Mouse (Mus musculus) hindbrain, embryonic 13.5 days (tissue): ENCODE measurements around the gene Bcl11a. TPM values are rescaled to one million over a fixed set of nuclear protein-coding genes. Genes with fewer than 3 reads are reported as not detected.

Experiments
- ATAC-seq: fragments of 200-750 bp; cut with Nextera tagmentation; 2 replicates; pipeline ENCODE4 v1.8.0; 2017; ENCODE audit warnings: moderate TSS enrichment; ENCODE audit not compliant: low FRiP score
- H3K27ac ChIP-seq: fragments of 300-500 bp; sonication (generic); 2 replicates; pipeline ENCODE4 v1.5.1; 2015; ENCODE audit warnings: inconsistent platforms, mild to moderate bottlenecking, moderate library complexity
- H3K27me3 ChIP-seq: fragments of 300-500 bp; sonication (generic); 2 replicates; pipeline ENCODE4 v1.6.1; 2015; ENCODE audit warnings: mild to moderate bottlenecking, inconsistent platforms
- H3K36me3 ChIP-seq: fragments of 300-500 bp; sonication (generic); 2 replicates; pipeline ENCODE4 v1.6.1; 2015; ENCODE audit warnings: mild to moderate bottlenecking, inconsistent platforms
- H3K4me1 ChIP-seq: fragments of 300-500 bp; sonication (generic); replicated peaks from 2 replicates; pipeline ENCODE4 v1.6.1; 2015; ENCODE audit warnings: inconsistent platforms
- H3K4me2 ChIP-seq: fragments of 300-500 bp; sonication (generic); 2 replicates; pipeline ENCODE4 v1.6.1; 2015; ENCODE audit warnings: inconsistent platforms, mild to moderate bottlenecking, moderate library complexity
- H3K4me3 ChIP-seq: fragments of 300-500 bp; sonication (generic); 2 replicates; pipeline ENCODE4 v1.5.1; 2015; ENCODE audit warnings: mild to moderate bottlenecking, inconsistent platforms
- H3K9ac ChIP-seq: fragments of 300-500 bp; sonication (generic); 2 replicates; pipeline ENCODE4 v1.6.1; 2015; ENCODE audit warnings: mild to moderate bottlenecking, inconsistent platforms
- H3K9me3 ChIP-seq: fragments of 300-500 bp; sonication (generic); 2 replicates; pipeline ENCODE4 v1.6.1; 2016; ENCODE audit warnings: inconsistent platforms
- WGBS: fragments of 180-500 bp; shearing (Covaris S2); methylation state at CpG from one replicate; pipeline ENCODE4 v1.1.7; 2015; 5-methylcytosine and 5-hydroxymethylcytosine counted together
- polyA plus RNA-seq: library from polyadenylated mRNA; unstranded; fragments of >200 nt; fragmentation: Nextera tagmentation; extraction: Ambion mirVana; gene quantifications from 2 replicates; pipeline ENCODE4 v1.2.1, GENCODE M21; 2015

Bcl11a gene
- polyA plus RNA-seq, 1 experiment from 2014 or later = 129 TPM

DNA sequence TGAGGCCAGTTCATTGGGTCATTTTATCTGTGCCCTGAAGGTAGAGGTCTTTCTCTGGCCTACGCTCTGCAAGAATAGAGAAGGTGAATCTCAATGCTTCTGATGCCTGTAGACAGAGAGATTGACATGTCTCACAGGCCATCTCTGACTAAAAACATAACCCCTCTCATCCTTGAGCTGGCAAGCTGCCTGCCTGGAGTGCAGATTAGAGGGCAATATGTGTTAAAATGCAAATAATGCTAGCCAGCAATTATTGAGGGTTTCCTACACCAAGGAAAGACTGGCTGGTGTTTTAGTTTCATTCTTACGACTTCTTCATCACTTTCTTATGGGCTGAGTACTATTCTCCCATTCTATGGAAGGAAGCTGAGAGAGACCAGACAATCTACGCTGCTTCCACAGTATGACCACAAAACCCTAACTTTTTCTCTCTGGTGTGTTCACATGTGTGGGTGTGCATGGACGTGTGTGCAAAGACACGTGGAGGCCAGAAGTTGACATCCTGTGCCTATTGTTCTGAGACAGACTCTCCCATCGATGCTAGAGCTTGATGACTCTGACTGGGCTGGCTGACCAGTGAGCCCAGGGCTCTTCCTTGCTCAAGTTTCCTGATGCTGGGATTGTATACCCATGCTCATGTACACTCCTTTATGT is 101.1 kb downstream of the Bcl11a start:
- Histone ChIP-seq H3K4me3 (no peak overlapping the region), H3K9me3 (no peaks in the 10 kb centered on the region), H3K4me1 (peaks cover 7% of the 10 kb centered on the region; the same call in 1 of the 2 replicates), H3K27ac (no peak overlapping the region), H3K27me3 (no peaks in the 10 kb centered on the region), H3K4me2 (no peak overlapping the region), H3K9ac (no peak overlapping the region), H3K36me3 (no peaks in the 10 kb centered on the region)
- WGBS = 95% methylated on average over 6 of the region's 6 CpGs
- ATAC-seq = no peak

DNA sequence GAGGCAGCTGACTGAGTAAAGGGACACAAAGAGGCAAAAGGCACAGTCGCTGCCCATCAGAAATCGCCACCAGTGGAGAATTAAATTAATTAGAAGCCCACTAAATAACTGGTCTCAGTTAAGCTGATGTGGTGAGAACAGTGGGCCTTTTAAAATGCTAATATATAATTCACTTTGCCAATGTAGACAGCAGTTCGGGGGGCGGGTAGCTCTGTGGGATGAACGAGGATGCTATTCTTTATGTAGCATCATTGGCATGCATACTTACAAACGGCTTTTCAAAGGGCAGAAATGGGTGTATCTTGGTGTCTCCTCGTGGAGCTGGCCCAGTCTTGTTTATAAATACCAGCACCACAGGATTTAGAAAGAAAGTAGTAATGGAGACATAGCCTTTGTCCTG is 102.2 kb downstream of the Bcl11a start:
- no peak overlapping the region for H3K27ac ChIP-seq
- ATAC-seq = no peak
- no peak overlapping the region for H3K9ac ChIP-seq
- no peak overlapping the region for H3K4me2 ChIP-seq
- peaks cover 7% of the 10 kb centered on the region; the same call in 1 of the 2 replicates for H3K4me1 ChIP-seq
- no peaks in the 10 kb centered on the region for H3K9me3 ChIP-seq
- 22% methylated on average over 7 of the region's 7 CpGs for WGBS
- no peak overlapping the region for H3K4me3 ChIP-seq
- H3K27me3 ChIP-seq = no peaks in the 10 kb centered on the region
- no peaks in the 10 kb centered on the region for H3K36me3 ChIP-seq

DNA sequence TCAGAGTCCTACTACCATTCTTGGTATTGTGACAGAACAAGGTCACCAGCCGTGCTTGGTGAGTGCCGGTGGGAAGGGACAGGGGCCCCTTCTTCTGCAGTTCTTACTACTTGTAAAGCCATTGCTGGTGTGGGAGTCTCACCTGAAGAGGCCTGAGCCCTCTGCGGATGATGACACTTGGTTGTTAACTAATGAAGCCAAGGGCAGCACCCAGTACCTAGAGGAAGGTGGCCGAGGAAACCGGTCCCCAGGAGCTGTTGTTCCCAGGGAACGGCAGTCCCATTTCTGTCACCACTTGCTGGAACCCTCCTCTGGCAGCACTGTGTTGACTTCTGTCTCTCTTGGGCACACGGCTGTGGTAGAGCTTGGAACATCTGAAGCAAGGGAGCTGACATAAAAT is 105.6 kb downstream of the Bcl11a start:
- H3K4me1 ChIP-seq = peaks cover 7% of the 10 kb centered on the region; the same call in 1 of the 2 replicates
- H3K27ac ChIP-seq = no peak overlapping the region
- no peak overlapping the region for H3K4me3 ChIP-seq
- no peak overlapping the region for H3K4me2 ChIP-seq
- no peaks in the 10 kb centered on the region for H3K36me3 ChIP-seq
- no peak overlapping the region for H3K9ac ChIP-seq
- WGBS = 91% methylated on average over 7 of the region's 7 CpGs
- ATAC-seq = no peak
- no peaks in the 10 kb centered on the region for H3K27me3 ChIP-seq
- H3K9me3 ChIP-seq = no peaks in the 10 kb centered on the region

DNA sequence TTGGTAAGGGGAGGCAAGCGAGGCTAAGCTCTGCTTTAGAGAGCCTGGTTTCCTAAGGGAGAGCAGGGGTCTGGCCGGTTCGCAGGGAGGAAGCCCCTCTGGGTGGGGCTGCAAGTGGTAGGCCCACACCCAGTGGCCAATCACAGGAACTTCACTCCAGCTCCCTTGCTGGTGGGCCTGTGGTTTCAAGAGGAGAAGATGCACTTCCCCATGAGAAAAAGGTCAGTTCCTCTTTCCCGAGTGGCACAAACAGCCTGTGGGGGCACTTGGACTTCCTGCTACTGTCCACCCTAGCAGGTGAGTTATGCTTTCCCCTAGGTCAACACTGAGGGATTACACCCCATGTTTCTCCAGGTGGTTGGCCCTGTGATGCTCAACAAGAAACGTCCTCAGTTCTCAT is 107.1 kb downstream of the Bcl11a start:
- H3K9ac ChIP-seq = no peak overlapping the region
- H3K36me3 ChIP-seq = no peaks in the 10 kb centered on the region
- H3K4me3 ChIP-seq = no peak overlapping the region
- H3K27me3 ChIP-seq = no peaks in the 10 kb centered on the region
- 75% methylated on average over 5 of the region's 5 CpGs for WGBS
- no peak overlapping the region for H3K27ac ChIP-seq
- H3K4me1 ChIP-seq = peaks cover 4% of the 10 kb centered on the region; the same call in 1 of the 2 replicates
- H3K4me2 ChIP-seq = no peak overlapping the region
- H3K9me3 ChIP-seq = no peaks in the 10 kb centered on the region
- no peak for ATAC-seq

DNA sequence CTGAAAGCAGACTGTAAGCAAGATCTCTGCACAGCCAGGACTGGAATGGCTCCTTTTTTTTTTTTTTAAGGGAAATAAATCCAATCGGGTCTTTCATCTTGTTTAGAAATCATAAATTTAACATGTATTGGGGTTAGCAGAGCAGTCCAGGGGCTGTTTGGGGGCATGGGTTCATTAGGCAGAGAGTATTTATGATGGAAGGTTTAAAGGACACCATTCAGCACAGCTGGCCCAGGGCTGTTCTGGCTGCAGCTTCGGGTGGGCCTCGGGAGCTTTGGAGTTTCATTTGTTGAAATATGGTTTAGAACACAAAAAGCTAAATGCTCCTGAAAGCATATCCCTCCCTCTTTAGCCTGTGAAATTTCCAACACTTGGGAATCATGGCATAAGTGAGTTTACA is 112.6 kb downstream of the Bcl11a start:
- H3K4me2 ChIP-seq = no peak overlapping the region
- H3K9ac ChIP-seq = no peak overlapping the region
- H3K9me3 ChIP-seq = no peaks in the 10 kb centered on the region
- H3K27ac ChIP-seq = no peak overlapping the region
- no peak overlapping the region for H3K4me3 ChIP-seq
- H3K36me3 ChIP-seq = no peaks in the 10 kb centered on the region
- H3K4me1 ChIP-seq = 0 out of 2 replicates have a peak, but pooled peaks cover 5% of the 10 kb centered on the region
- ATAC-seq = no peak
- WGBS = 83% methylated on average over 3 of the region's 3 CpGs
- H3K27me3 ChIP-seq = no peaks in the 10 kb centered on the region

DNA sequence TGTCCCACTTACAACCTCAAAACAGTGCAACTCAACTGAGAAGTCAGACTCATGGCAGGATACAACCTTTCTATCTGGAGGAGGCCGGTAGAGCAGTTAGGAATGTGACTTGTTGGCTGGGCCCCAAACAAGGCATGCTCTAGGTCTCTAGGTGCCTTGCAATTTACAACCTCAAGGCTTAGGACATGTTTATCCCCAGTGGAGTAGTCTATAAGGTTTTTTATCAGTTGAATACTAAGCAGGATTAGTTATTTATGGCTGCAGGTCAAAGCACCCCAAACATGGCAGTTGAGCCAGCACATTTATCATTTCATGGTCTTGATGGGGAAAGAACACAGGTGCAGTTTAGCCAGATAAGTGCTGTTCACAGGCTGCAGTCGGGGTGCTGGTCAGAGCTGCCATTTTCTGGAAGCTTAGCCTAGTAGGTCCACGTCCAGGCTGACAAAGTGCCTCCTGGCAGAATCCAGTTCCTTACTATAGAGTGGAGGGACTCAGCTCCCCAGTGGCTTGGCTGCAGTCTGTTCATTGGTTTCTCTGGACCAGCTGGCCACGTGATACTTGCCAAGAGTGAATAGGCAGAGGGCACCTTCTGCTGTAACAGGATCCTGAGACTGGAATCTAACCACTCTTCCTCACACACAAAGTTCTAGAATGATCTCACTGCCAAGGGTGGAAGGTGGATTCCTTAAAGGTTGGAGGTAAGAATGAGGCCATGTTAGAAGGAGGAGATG is 118.8 kb downstream of the Bcl11a start:
- Histone ChIP-seq H3K4me1 (peaks cover 18% of the 10 kb centered on the region; the same call in 1 of the 2 replicates), H3K4me2 (no peak overlapping the region), H3K27me3 (no peaks in the 10 kb centered on the region), H3K9ac (no peak overlapping the region), H3K9me3 (no peaks in the 10 kb centered on the region), H3K27ac (no peak overlapping the region), H3K36me3 (no peaks in the 10 kb centered on the region), H3K4me3 (no peak overlapping the region)
- no peak for ATAC-seq
- 63% methylated on average over 4 of the region's 4 CpGs for WGBS

DNA sequence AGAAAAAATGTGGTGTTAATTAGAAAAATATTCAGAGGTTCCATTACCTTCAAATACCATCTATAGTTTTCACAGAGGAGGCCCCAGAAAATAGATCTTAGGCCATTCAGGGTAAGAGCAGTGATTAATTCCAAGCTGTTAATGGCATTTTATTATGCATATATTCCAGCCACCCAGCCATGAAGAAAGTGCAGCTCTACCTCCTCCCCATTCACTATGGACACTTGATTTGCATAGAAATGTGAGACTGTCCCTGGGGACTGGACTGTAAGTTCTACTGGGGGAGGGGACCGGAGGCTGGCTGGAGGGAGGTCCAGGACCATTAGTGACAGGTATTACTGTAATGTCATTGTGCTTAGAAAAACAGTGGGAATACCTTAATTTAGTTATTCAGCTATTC is 119.6 kb downstream of the Bcl11a start:
- ATAC-seq = no peak
- H3K4me3 ChIP-seq = no peak overlapping the region
- no peaks in the 10 kb centered on the region for H3K36me3 ChIP-seq
- WGBS = 21% methylated on average over 1 of the region's 1 CpGs
- no peak overlapping the region for H3K9ac ChIP-seq
- H3K9me3 ChIP-seq = no peaks in the 10 kb centered on the region
- peaks cover 19% of the 10 kb centered on the region; the same call in 1 of the 2 replicates for H3K4me1 ChIP-seq
- H3K27ac ChIP-seq = no peak overlapping the region
- H3K27me3 ChIP-seq = no peaks in the 10 kb centered on the region
- no peak overlapping the region for H3K4me2 ChIP-seq

DNA sequence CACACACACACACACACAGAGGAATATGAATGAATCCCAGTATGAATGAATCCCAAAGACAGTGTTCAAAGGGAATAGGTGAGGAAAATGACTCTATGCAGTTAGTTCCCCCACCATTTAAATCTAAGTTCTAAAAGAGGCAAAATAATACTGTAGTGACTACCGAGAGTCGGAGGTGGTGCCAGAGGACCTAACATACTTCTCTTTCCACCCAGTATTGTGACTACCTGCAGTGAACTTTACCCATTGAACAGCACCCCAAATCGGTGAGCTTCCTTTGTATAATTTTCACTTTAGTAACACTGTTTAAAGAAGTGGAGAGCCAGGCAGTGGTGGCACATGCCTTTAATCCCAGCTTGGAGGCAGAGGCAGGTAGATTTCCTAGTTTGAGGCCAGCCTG is 121.7 kb downstream of the Bcl11a start:
- Histone ChIP-seq H3K27ac (no peak overlapping the region), H3K27me3 (no peaks in the 10 kb centered on the region), H3K4me1 (peaks cover 26% of the 10 kb centered on the region; the same call in 1 of the 2 replicates), H3K9me3 (no peaks in the 10 kb centered on the region), H3K36me3 (no peaks in the 10 kb centered on the region), H3K4me3 (no peak overlapping the region), H3K9ac (no peak overlapping the region), H3K4me2 (no peak overlapping the region)
- ATAC-seq = no peak
- WGBS = 93% methylated on average over 3 of the region's 3 CpGs

DNA sequence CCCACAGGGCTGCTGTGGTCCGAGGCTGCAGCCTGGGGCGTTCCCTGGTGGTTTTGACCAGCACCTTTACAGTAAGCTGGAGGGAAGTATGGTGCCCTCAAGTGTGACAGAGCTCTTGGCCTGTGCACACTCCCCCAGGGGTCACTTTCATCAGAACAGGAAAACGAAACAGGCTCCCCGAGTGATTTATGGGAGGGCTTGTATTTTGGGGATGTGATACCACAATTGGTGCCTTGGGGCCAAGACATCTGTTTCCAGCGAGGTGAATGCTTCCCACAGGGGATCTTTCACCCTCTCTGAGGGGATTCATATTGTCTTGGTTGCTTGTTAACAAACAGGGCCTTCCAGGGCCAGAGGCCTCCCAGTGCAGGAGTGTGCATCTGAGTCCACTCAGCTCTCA is 122.5 kb downstream of the Bcl11a start:
- Histone ChIP-seq H3K9me3 (no peaks in the 10 kb centered on the region), H3K27ac (no peak overlapping the region), H3K4me3 (no peak overlapping the region), H3K27me3 (no peaks in the 10 kb centered on the region), H3K4me2 (no peak overlapping the region), H3K9ac (no peak overlapping the region), H3K36me3 (no peaks in the 10 kb centered on the region), H3K4me1 (peaks cover 21% of the 10 kb centered on the region; the same call in 1 of the 2 replicates)
- 62% methylated on average over 5 of the region's 5 CpGs for WGBS
- ATAC-seq = no peak

DNA sequence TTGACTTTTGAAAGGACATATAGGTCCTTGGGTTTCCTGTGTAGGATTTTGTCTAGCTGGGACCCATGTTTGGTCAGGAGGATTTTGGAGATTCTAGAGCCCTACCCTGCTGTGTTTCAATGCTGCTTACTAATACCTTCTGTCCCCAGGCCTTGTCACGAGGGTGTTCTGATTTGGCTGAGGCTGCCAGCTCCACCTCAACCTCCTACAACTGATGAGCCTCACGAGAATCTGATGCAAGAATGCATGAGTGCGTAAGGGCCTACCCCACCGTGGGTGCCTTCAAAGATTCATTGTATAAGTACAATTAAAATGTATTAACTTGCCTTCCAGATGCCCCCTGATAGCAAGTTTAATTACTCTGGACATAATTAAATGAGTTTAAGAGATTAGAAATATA is 123.4 kb downstream of the Bcl11a start:
- ATAC-seq = no peak
- 70% methylated on average over 4 of the region's 4 CpGs for WGBS
- no peak overlapping the region for H3K4me2 ChIP-seq
- H3K27me3 ChIP-seq = no peaks in the 10 kb centered on the region
- no peaks in the 10 kb centered on the region for H3K9me3 ChIP-seq
- H3K36me3 ChIP-seq = no peaks in the 10 kb centered on the region
- no peak overlapping the region for H3K4me3 ChIP-seq
- H3K9ac ChIP-seq = no peak overlapping the region
- H3K27ac ChIP-seq = no peak overlapping the region
- H3K4me1 ChIP-seq = peaks cover 21% of the 10 kb centered on the region; the same call in 1 of the 2 replicates

DNA sequence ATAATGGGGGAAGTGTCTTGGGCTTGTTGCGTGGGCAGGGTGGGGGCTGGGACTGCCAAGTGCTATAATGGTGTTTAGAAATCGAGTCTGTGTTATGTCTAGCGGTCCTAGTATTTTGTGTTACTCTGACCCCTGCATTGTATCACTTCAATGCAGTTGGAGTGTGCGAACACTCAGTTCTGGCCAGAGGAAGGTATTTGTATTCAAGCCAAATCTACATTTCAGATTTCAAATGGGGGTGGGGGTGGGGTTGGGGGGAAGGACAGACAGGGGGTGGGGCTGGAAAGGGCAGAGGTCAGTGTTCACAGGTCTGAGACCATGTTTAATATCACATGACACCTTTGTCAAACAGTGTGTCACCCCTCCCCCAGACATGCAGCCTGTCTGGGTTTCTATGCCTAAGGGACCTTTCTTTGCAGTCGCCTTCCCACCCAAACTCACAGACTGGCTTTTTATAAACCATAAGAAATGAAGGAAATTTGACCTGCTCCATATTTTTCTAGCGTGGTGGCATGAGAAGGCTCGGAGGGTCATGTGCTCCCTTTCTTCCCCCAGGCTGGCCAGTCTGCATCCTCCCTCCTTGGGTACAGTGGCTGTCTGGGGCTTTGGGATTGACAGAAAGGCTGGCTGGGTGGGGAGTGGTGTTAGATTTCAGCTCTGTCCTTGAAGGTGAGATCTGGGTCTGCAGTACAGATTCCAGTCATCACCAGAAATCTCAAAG is 124.9 kb downstream of the Bcl11a start:
- H3K4me3 ChIP-seq = no peak overlapping the region
- no peak overlapping the region for H3K4me2 ChIP-seq
- ATAC-seq = no peak; the same call in 1 of the 2 replicates
- no peaks in the 10 kb centered on the region for H3K9me3 ChIP-seq
- H3K4me1 ChIP-seq = peaks cover 10% of the 10 kb centered on the region; the same call in 1 of the 2 replicates
- no peak overlapping the region for H3K27ac ChIP-seq
- no peaks in the 10 kb centered on the region for H3K36me3 ChIP-seq
- no peaks in the 10 kb centered on the region for H3K27me3 ChIP-seq
- 16% methylated on average over 7 of the region's 7 CpGs for WGBS
- H3K9ac ChIP-seq = no peak overlapping the region

DNA sequence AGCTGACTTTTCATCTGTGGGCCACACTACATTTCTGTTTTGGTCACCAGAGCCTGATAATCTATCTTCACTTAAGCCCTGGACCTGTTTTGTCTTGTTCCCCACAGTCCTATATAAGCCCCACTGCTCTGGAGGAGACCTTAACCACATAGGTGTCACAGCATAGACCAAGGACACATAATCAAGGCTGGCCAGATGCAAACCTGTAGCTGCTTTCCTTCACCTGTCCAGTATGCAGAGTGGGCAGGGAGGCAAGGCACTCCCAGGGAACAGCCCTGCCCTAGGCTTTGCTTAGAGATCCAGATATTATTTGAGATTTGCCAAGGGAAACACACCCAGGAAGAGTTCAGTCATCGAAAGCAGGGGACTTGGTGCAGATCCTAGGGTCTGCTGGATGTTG is 125.6 kb downstream of the Bcl11a start:
- H3K9ac ChIP-seq = no peak overlapping the region

More for the DNA sequence above, 125.6 kb downstream of the Bcl11a start:
- no peak for ATAC-seq
- Histone ChIP-seq H3K9me3 (no peaks in the 10 kb centered on the region), H3K36me3 (no peaks in the 10 kb centered on the region), H3K4me3 (no peak overlapping the region), H3K4me1 (peaks cover 8% of the 10 kb centered on the region; the same call in 1 of the 2 replicates), H3K4me2 (no peak overlapping the region), H3K27ac (no peak overlapping the region), H3K27me3 (no peaks in the 10 kb centered on the region)
- 91% methylated on average over 1 of the region's 1 CpGs for WGBS
